Mouse (Mus musculus) cerebellum, adult (tissue): Measurements from ENCODE around the gene Stat6.
A peak's percentile ranks its signal among the peaks of the same experiment; 100 is the strongest.

Source experiments
- ATAC-seq: cut with Nextera tagmentation; 2 replicates; pipeline ENCODE4 v1.9.2; 2017; ENCODE audit warnings: mild to moderate bottlenecking, moderate library complexity, mixed read lengths; ENCODE audit not compliant: insufficient number of reproducible peaks, low FRiP score, low TSS enrichment

Gene Stat6

DNA sequence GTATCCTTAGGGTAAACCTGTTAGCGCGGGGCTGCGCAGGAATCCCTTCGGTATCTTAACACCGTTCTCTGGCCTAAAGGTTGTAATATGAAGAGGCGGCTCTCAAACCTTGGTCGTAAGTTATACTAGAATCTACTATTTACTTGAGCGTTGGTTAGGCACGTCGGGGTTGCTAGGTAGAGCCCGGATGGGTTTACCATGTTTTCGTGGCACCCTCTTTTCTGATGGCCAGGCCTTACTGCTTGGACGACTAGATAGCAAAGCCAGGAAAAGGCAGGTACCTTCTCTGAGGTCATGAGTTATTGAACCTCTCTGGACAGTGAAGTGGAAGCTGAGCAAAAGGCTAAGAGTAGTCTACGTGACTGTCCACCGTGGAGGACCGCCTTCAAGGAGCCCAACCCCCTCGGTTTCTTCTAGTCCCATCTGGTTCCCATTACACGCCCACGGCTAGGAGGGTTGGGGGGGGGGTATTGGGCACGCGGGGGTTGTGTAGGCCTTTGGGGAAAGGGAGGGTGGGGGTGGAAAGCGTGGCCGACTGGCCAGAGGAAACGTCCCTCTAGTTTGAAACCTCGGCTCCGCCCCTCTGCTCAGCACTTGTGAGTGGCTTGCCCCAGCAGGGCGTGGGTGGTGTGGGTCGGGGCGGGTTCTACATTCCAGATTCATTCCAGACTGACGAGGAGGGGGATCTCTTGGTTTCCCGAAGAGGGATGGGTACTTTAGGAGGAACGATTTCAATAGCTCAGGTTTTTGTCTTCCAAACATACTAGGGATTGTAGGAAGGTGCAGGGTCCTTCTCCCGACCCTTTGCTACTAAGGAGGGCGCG, 24.7 kb downstream of the Stat6 start:
- ATAC-seq, result peak; percentile 13

DNA sequence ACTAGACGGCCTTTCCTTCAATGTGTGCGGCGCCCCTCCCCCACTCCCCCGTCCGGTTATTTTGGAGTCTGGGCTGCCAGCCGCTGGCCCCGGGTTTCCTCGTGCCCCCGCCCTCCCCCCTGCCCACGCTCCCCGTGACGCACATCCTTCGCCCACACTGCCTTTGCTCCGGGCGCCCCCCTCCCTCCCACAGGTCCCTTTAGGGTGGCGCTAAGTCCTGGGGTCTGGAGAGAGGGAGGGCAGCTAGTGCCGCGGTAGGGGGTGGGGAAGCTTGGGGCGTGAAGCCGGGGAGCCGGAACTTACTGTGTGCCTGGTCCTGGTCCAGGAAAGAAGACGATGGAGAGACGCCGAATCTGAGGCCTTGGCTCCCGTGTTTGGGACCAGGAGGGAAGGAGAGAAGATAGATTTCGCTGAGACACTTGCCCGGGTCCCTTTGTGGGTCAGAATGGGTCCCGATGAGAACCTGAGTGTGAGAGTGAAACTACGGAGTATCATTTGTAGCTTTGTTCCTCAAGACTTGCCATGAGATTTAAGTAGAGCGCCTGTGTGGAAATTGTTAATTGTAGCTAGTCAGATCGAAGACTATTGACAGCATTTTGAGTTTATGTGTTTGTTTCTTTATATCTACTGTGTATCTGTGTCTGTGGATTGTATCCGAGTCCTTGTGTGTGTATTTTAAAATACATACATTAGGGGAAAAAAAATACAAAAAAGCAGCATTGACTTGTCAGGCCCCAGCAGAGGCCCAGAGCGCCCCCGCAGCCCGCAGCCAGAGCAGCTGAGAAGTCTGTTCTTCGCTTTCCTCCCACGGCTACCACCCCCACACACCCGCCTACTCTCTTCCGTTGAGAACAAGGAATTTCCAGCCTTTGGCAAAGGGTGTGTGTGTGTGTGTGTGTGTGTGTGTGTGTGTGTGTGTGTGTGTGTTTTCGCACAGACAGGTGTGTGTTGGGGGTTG, 25.6 kb downstream of the Stat6 start, which contains the start of gene Nab2:
Gene Nab2 (minus strand): TSS at position 476 of the 958 bp plus-strand sequence.
- no peak for ATAC-seq

DNA sequence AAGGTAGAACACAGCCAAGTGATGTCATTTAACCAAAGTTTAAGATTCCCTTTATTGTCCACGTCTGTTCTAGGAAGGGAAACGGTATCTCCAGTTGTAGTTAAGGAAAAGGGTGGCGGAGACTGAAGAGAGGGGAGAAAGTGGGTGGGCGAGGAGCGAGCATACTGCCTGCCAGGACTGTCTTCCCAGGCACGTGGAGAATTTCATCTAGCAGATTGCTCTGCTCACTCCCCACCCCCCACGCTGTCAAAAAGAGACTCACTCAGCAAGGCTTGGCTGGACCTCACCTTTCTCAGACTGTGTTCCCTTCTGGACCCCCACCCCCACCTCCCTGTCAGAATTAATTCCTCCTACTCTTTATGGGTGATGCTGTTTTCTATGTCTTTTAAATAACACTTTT, 26.4 kb downstream of the Stat6 start:
- ATAC-seq, result no peak

- no peak for ATAC-seq
These were observed 27.4 kb downstream of the Stat6 start for GRCm38 (mm10) chr10:127670185-127670584.

- ATAC-seq, result no peak
These were observed 28.5 kb downstream of the Stat6 start for GRCm38 (mm10) chr10:127671276-127671675.

GRCm38 (mm10) chr10:127674046-127674655, 31.4 kb downstream of the Stat6 start:
- no peak for ATAC-seq

- ATAC-seq, result peak; percentile 78
These were observed 32.2 kb downstream of the Stat6 start for GRCm38 (mm10) chr10:127674794-127675522.

GRCm38 (mm10) chr10:127675859-127676398, 33.1 kb downstream of the Stat6 start:
- no peak for ATAC-seq

- ATAC-seq, result peak; percentile 91
These were observed 34.1 kb downstream of the Stat6 start for GRCm38 (mm10) chr10:127676691-127677548.

DNA sequence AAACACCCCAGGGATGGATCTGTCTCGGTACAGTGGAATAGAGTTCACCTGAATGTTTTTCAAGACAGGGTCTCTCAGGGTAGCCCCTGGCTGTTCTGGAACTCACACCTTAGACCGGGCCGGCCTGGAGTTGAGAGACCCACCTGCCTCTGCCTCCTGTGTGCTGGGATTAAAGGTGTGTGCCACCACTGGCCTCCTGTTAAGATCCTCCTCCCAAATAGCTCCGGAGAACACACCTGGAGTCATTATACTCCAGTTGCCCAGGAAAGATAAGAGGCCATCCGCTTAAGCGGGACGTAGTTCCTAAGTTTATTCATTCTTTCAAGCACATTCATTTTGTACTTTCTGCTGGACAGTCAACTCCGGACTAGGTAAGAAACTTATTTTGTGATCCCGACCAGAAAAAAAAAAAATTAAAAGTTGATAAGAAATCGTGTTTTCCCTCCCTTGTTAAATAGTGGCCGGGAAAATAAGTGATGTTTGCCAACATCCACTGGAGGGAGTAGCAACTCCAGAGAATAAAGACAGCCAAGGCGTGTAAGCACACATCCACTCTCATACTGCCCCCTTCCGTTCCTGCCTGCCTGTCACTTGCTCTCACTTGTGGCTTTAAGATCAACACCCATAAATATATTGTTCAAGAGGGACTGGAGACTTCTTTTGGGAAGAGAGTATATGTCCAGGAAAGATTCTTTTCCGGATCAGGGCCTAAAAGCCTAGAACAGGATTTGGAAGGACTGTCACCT, 35.0 kb downstream of the Stat6 start:
- ATAC-seq, result 0 out of 2 replicates have a peak, but pooled peaks have one; percentile 4

DNA sequence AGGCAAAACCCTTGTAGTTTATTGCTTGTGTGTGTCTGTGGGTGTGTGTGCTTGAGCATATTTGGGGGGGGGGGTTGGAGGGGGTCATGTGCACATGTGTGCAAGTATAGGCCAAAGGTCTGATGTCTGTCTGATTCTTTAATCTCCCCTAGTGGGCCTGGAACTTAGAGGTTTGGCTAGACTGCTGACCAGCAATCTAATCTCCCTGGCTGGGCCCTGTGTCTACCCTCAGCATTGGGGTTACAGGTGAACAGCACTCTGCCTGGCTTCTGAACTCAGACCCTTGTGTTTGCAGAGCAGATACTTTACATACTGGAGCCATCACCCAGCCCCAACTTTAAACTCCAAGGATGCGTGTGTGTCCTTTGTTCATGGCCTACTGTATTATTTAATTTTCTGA, 36.4 kb downstream of the Stat6 start:
- no peak for ATAC-seq

GRCm38 (mm10) chr10:127679881-127680280, 37.1 kb downstream of the Stat6 start:
- no peak for ATAC-seq

GRCm38 (mm10) chr10:127682886-127683285, 40.1 kb downstream of the Stat6 start:
- no peak for ATAC-seq

GRCm38 (mm10) chr10:127691053-127691452, 48.3 kb downstream of the Stat6 start:
- ATAC-seq, result no peak

DNA sequence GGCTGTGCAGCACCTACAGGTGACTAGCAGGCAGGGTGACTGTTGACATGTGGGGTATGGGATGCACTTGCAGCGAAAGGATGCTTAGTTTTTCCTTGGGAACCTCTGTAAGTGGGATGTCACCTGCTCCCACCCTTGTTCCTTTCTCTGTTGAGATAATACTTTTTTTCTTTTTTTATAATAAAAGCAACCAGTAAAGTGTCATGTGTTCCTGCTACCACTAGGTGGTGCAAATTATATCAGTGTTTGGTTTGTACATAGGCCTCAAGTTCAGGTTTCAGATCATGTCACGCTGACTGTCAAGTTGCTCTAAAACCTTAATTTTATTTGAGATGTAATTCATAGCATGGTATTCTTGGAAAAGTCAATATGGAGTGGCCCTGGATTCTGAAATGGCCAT, 51.9 kb downstream of the Stat6 start:
- no peak for ATAC-seq

- ATAC-seq, result no peak
These were observed 53.0 kb downstream of the Stat6 start for GRCm38 (mm10) chr10:127695775-127696174.

DNA sequence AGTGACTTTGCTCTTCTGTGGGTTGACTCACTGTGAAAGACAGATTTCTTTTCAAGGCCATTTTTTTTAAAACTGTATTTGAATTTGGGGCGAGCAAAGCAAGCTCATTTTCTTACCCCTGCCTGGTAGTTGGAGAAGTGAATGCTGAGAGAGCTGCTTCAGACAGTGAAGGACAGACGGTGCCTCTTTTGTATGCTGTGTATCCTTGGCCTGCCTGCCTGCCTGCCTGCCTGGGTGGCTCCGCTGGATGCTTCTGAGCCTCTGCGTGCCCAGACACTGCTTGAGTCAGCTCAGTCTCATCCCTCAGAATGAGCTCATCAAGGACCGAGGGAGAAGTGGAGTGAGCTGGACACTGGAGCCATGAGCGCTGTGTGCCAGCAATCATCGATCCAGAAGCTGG, 56.2 kb downstream of the Stat6 start:
- ATAC-seq, result no peak

DNA sequence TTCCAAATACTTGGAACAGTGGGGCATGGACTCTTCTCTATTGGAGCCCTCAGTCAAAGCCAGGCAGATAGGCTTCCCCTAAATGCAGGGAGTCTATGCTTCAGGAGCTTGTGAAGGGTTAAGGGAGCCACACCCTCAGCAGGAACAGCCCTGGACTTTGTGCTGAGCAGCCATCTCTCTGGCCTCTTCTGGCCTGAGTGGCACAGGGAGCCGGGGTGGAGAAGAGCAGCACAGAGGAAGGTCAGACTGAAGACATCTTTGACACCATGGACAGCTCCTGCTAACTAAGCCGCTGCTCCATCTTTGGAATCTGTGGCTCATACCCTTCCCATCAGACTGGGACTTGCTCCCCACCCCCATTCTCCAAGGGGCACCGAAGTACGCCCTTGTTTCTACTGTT, 60.5 kb downstream of the Stat6 start:
- no peak for ATAC-seq
